Mouse (Mus musculus): ENCODE data around the gene Nop2. TPM values are rescaled to one million over a fixed set of nuclear protein-coding genes. Genes with fewer than 3 reads are reported as not detected.
A peak's percentile ranks its signal among the peaks of the same experiment; 100 is the strongest.

Gene Nop2
- total RNA-seq, 2 experiments from 2014 or later, result 24.4 to 25.3 TPM

- DNase-seq, result no peak
Observed at GRCm38 (mm10) chr6:125175469-125175868, 43.8 kb downstream of the Nop2 start.

DNA sequence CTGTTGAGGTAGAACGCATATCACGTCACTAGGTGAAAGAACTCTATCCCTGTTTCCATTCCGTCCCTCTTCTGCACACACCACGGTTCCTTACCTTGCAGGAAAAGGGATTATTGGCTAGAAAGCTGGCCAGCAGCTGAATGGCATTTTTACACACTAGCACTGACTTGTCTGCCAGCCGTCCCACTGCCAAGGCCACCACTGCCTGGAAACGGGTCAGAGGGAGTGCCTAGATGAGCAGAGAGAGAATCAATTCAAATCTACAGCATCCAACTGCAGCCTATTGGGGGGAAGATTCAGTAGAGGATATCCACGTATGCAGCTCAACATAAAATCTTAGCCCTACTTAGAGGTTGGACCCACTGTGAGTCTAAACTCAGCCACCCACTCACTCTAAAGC, 47.9 kb downstream of the Nop2 start:
- no peak for DNase-seq

GRCm38 (mm10) chr6:125182133-125182532, 50.4 kb downstream of the Nop2 start:
- DNase-seq, result no peak

DNA sequence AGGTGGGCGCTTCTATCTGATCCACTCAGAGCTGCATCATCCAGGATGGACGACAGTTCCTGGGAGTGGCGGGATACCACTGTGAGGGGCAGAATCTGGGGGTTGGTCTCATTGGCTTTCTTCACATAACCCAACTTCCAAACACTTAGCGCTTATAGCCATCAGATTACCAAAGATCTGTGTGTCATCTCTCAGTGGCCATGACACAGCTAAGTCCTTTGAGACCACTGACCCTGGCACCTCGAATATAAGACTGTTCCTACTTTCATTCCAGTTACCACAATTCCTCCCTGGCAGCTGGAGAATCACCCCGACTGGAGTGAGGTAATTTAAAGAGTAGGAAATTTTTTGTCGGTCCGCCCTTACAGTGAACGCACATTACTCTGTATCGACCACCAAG, 54.5 kb downstream of the Nop2 start:
- no peak for DNase-seq

DNA sequence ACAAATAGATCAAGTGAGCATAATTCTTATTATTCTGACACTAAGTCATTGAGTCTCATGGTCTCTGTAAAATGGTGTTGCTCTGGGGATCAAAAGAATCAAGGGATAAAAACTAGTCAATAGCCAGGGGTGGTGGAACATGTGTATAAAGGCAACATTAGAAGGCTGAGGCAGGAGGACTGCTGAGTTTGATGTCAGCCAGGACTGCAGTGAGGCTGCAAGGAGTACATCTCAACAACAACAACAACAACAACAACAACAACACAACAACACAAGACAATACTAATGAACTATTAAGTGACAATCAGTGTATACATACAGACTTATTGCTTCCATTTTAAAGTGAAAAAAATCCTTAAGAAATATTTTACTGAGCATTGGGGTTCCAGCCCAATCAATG, 59.1 kb downstream of the Nop2 start:
- DNase-seq, result no peak

GRCm38 (mm10) chr6:125191332-125192015, 59.8 kb downstream of the Nop2 start, which contains the start of the genes Ncapd2 and Mrpl51:
Gene Ncapd2 (minus strand): TSS chr6:125191701.
Gene Mrpl51 (plus strand): TSS chr6:125191801.
- peak; percentile 98 for DNase-seq

DNA sequence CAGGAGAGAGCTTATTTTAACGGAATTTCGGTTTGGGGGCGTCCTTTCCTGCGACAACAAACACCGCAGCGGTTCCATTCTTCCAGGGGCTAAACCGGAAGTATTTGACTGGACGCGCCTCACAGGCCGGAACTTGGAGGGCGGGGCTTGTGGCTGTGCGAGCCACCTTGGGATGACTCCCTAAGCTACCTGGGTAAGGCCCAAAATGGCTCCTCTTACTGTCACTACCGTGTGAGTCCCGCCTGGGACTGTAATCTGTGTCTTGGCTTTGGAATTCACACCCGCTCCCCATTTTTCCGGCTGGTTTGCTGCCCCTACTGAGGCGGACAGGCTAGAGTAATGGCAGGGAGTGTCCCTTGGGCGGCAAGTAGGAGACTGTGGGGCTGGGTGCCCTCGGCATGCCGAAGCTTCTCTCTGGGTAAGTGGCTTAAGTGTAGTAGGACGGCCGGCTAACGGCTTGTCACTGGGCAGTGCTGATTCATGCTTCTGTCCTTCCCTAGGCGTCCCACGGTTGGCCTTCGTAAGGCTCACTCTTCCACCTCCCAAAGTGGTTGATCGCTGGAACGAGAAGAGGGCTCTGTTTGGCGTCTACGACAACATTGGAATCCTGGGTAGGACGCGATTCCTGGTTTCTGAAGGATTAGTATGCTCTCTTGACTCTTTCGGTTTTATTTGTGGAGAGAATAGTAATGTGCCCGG, 60.5 kb downstream of the Nop2 start:
- DNase-seq, result peak; percentile 94

GRCm38 (mm10) chr6:125192841-125193240, 61.1 kb downstream of the Nop2 start:
- DNase-seq, result no peak

DNA sequence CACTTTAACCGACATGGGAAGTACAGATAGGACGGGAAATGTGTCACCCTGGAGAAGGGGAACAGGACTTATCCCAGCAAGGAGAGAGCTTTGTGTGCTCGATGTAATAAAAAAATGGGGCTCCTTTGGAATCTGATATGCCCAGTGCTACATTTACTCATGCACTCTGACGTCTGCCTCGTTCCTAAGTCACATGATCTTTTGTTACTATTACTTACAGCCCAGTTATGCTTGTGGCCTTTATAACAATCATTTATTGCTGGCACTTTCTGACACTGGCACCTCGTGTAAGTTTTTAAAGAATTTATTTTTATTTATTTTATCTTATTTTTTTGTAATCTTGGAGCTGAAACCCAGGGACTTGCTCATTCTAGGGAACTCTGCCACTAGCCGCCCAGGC, 61.7 kb downstream of the Nop2 start:
- no peak for DNase-seq

Small RNA genes lying within 50 kb of the gene (microRNA-seq; reads per million reads assigned to microRNA genes)
- gene Mir7045, result 0.69 to 0.82 reads per million in 2 experiments

Other genes with a start within 250 kb of the Nop2 start
- gene Cd4, start 243.7 kb upstream of the Nop2 start, total RNA-seq (2021), result under 1 TPM; 0.41 to 0.55 TPM
- gene Lag3, start 220.2 kb upstream of the Nop2 start, total RNA-seq (2021), result 1 to 10 TPM in 1 of 2 experiments, under 1 TPM in 1; 0.68 to 1.0 TPM
- gene Ptms, start 211.8 kb upstream of the Nop2 start, total RNA-seq (2021), result 100 to 1,000 TPM; 549 to 587 TPM
- gene Mlf2, start 200.5 kb upstream of the Nop2 start, total RNA-seq (2021), result 100 to 1,000 TPM; 237 to 239 TPM
- 100 to 1,000 TPM; 107 to 110 TPM for gene Cops7a, start 166.4 kb upstream of the Nop2 start, total RNA-seq (2021)
- 1 to 10 TPM in 1 of 2 experiments, under 1 TPM in 1; 0.69 to 1.5 TPM for gene Pianp, start 135.2 kb upstream of the Nop2 start, total RNA-seq (2021)
- gene Zfp384, start 122.8 kb upstream of the Nop2 start, total RNA-seq (2021), result 10 to 100 TPM; 28.5 to 30.7 TPM
- gene Ing4, start 92.1 kb upstream of the Nop2 start, total RNA-seq (2021), result 10 to 100 TPM; 40.8 to 43.6 TPM
- 1 to 10 TPM; 1.7 to 3.2 TPM for gene Acrbp, start 82.2 kb upstream of the Nop2 start, total RNA-seq (2021)
- gene Lpar5, start 64.0 kb upstream of the Nop2 start, total RNA-seq (2021), result not detected
- 100 to 1,000 TPM; 202 to 210 TPM for gene Chd4, start 35.9 kb upstream of the Nop2 start, total RNA-seq (2021)
- gene Iffo1, start 13.3 kb downstream of the Nop2 start, total RNA-seq (2021), result 10 to 100 TPM; 18.0 to 18.6 TPM
- gene Gapdh, start 34.6 kb downstream of the Nop2 start, total RNA-seq (2021), result 1,000 to 10,000 TPM; 3,371 to 3,611 TPM
- gene Ncapd2, start 59.8 kb downstream of the Nop2 start, total RNA-seq (2021), result 100 to 1,000 TPM; 101 to 111 TPM
- gene Mrpl51, start 59.9 kb downstream of the Nop2 start, total RNA-seq (2021), result 100 to 1,000 TPM; 248 to 271 TPM
- 1 to 10 TPM; 7.3 to 8.8 TPM for gene Vamp1, start 83.6 kb downstream of the Nop2 start, total RNA-seq (2021)
- gene Tapbpl, start 100.0 kb downstream of the Nop2 start, total RNA-seq (2021), result 1 to 10 TPM; 3.3 to 3.6 TPM
- under 1 TPM; 0.38 to 0.41 TPM for gene Cd27, start 105.1 kb downstream of the Nop2 start, total RNA-seq (2021)
- not detected for gene Tuba3a, start 154.1 kb downstream of the Nop2 start, total RNA-seq (2021)
- 10 to 100 TPM; 49.2 to 53.7 TPM for gene Ltbr, start 182.0 kb downstream of the Nop2 start, total RNA-seq (2021)
- 1 to 10 TPM in 1 of 2 experiments, under 1 TPM in 1; 0.83 to 1.1 TPM for gene Scnn1a, start 188.8 kb downstream of the Nop2 start, total RNA-seq (2021)
- gene Tnfrsf1a, start 217.5 kb downstream of the Nop2 start, total RNA-seq (2021), result 10 to 100 TPM; 63.3 to 65.2 TPM
- gene Plekhg6, start 248.9 kb downstream of the Nop2 start, total RNA-seq (2021), result not detected